Mouse (Mus musculus) hindbrain, postnatal 0 days (tissue): ENCODE results near the gene Gm20708. TPM values are rescaled to one million over a fixed set of nuclear protein-coding genes. Genes with fewer than 3 reads are reported as not detected.
"Not testable (repeated sequence)": the region's sequence is repeated elsewhere in the genome, so short reads cannot be mapped to it uniquely, and the experiment has no call there.

Source experiments
- ATAC-seq: fragments of 200-750 bp; cut with Nextera tagmentation; 2 replicates; pipeline ENCODE4 v1.8.0; 2017; ENCODE audit warnings: mild to moderate bottlenecking, moderate TSS enrichment, moderate library complexity
- DNase-seq: peaks from one replicate; pipeline ENCODE4 v3.0.0-alpha.2; 2015; ENCODE audit warnings: low spot score
- H3K27ac ChIP-seq: fragments of 300-500 bp; sonication (generic); 2 replicates; pipeline ENCODE4 v1.5.1; 2014; ENCODE audit warnings: mild to moderate bottlenecking
- H3K27me3 ChIP-seq: fragments of 300-500 bp; sonication (generic); 2 replicates; pipeline ENCODE4 v1.6.1; 2014; ENCODE audit warnings: low read length, mixed read lengths; ENCODE audit not compliant: insufficient read depth
- H3K36me3 ChIP-seq: fragments of 300-500 bp; sonication (generic); 2 replicates; pipeline ENCODE4 v1.6.1; 2014; ENCODE audit warnings: low read length, mixed read lengths; ENCODE audit not compliant: insufficient read depth
- H3K4me1 ChIP-seq: fragments of 300-500 bp; sonication (generic); 2 replicates; pipeline ENCODE4 v1.6.1; 2014; ENCODE audit warnings: antibody characterized with exemption, low read length, mixed read lengths; ENCODE audit not compliant: insufficient read depth
- H3K4me2 ChIP-seq: fragments of 300-500 bp; sonication (generic); 2 replicates; pipeline ENCODE4 v1.6.1; 2014; ENCODE audit warnings: low read depth, mild to moderate bottlenecking, low read length, moderate library complexity, mixed read lengths
- H3K4me3 ChIP-seq: fragments of 300-500 bp; sonication (generic); 2 replicates; pipeline ENCODE4 v1.5.1; 2014; ENCODE audit warnings: low read length
- H3K9ac ChIP-seq: fragments of 300-500 bp; sonication (generic); replicated peaks from 2 replicates; pipeline ENCODE4 v1.6.1; 2014; ENCODE audit warnings: mild to moderate bottlenecking, low read length, moderate library complexity, mixed read lengths
- H3K9me3 ChIP-seq: fragments of 300-500 bp; sonication (generic); 2 replicates; pipeline ENCODE4 v1.6.1; 2016; ENCODE audit warnings: low read length, mixed read lengths
- CTCF ChIP-seq: IDR thresholded peaks from 2 replicates; pipeline ENCODE4 v1.5.1; 2016; ENCODE audit warnings: antibody characterized with exemption, control low read depth, low read depth
- WGBS: fragments of 180-500 bp; shearing (Covaris S2); extraction: QIAGEN DNeasy Blood & Tissue Kit; methylation state at CpG from one replicate; pipeline ENCODE4 v1.1.7; 2014; 5-methylcytosine and 5-hydroxymethylcytosine counted together
- polyA plus RNA-seq: library from polyadenylated mRNA; unstranded; fragments of >200 nt; fragmentation: Nextera tagmentation; extraction: Ambion mirVana; gene quantifications from 2 replicates; pipeline ENCODE4 v1.2.1, GENCODE M21; 2015
- total RNA-seq: library from RNA; depleted of rRNA; stranded (reverse); fragments of >200 nt; gene quantifications from 2 replicates; pipeline ENCODE4 v1.2.3, GENCODE M21; 2014

The Gm20708 gene
- total and polyA plus RNA-seq, 2 experiments from 2014 or later, result 1.4 TPM; not detected in 1

GRCm38 (mm10) chr11:117829671-117830215 is 20.3 kb downstream of the Gm20708 start:
- H3K4me1 ChIP-seq, result peaks cover 11% of the 10 kb centered on the region
- H3K9me3 ChIP-seq, result no peaks in the 10 kb centered on the region
- H3K4me3 ChIP-seq, result no peak overlapping the region
- 60% methylated on average over 2 of the region's 2 CpGs for WGBS
- no peak overlapping the region for H3K9ac ChIP-seq
- no peaks in the 10 kb centered on the region for H3K27me3 ChIP-seq
- no peak overlapping the region for H3K4me2 ChIP-seq
- H3K36me3 ChIP-seq, result no peaks in the 10 kb centered on the region
- DNase-seq (no peak), ATAC-seq (no peak)
- H3K27ac ChIP-seq, result peak overlapping the region; percentile 64
- TF ChIP-seq CTCF, result no peak

DNA sequence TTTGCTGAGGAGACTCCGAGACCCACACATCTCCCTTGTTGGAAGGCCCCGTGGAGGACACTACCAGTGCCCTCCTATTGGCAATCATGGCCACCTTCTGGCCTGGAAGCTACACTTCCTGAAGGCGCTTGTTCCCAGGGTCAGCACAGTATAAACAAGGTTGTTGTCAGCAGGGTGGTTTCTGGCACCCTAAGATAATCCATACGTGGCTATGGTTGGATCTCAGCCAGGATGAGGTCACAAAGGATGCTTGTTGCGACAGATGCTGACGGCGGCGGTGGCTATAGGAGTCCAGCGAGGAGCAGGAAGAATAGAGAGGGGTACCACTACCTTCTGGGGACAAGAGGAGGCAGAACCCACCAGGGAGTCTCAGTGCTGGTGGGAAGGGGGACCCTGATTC is 20.9 kb downstream of the Gm20708 start:
- Histone ChIP-seq H3K9ac (no peak overlapping the region), H3K27me3 (no peaks in the 10 kb centered on the region), H3K9me3 (no peaks in the 10 kb centered on the region), H3K4me1 (peaks cover 11% of the 10 kb centered on the region), H3K27ac (no peak overlapping the region), H3K36me3 (no peaks in the 10 kb centered on the region), H3K4me2 (no peak overlapping the region), H3K4me3 (no peak overlapping the region)
- 59% methylated on average over 9 of the region's 9 CpGs for WGBS
- TF ChIP-seq CTCF, result no peak
- DNase-seq (no peak), ATAC-seq (no peak)

- peak overlapping the region; percentile 21 for H3K4me3 ChIP-seq
- H3K27ac ChIP-seq, result 0 out of 2 replicates have a peak overlapping the region, but pooled peaks have one; percentile 22
- WGBS, result 17% methylated on average over 28 of the region's 28 CpGs
- ATAC-seq, result peak; percentile 78
- H3K9ac ChIP-seq, result peak overlapping the region; percentile 34; the same call in 1 of the 2 replicates
- TF ChIP-seq CTCF, result peak; percentile 79
- peaks cover 7% of the 10 kb centered on the region; the same call in 1 of the 2 replicates for H3K4me1 ChIP-seq
- H3K9me3 ChIP-seq, result no peaks in the 10 kb centered on the region
- peak overlapping the region; percentile 45 for H3K4me2 ChIP-seq
- H3K27me3 ChIP-seq, result no peaks in the 10 kb centered on the region
- DNase-seq, result peak; percentile 79
- no peaks in the 10 kb centered on the region for H3K36me3 ChIP-seq
Measured at GRCm38 (mm10) chr11:117832086-117832969, 22.9 kb downstream of the Gm20708 start.

GRCm38 (mm10) chr11:117833509-117833908 is 24.0 kb downstream of the Gm20708 start:
- 94% methylated on average over 4 of the region's 6 CpGs for WGBS
- not testable (repeated sequence) for H3K4me2 ChIP-seq, ATAC-seq, H3K9me3 ChIP-seq, H3K4me3 ChIP-seq, H3K36me3 ChIP-seq, DNase-seq, H3K27me3 ChIP-seq, H3K9ac ChIP-seq, H3K27ac ChIP-seq, H3K4me1 ChIP-seq

GRCm38 (mm10) chr11:117834086-117834485 is 24.6 kb downstream of the Gm20708 start:
- no peak overlapping the region for H3K27ac ChIP-seq
- DNase-seq, result no peak
- ATAC-seq, result no peak
- peaks cover 3% of the 10 kb centered on the region; the same call in 1 of the 2 replicates for H3K4me1 ChIP-seq
- no peak overlapping the region for H3K4me2 ChIP-seq
- 92% methylated on average over 8 of the region's 8 CpGs for WGBS
- no peaks in the 10 kb centered on the region for H3K27me3 ChIP-seq
- TF ChIP-seq CTCF, result no peak
- H3K9ac ChIP-seq, result no peak overlapping the region
- H3K36me3 ChIP-seq, result no peaks in the 10 kb centered on the region
- no peak overlapping the region for H3K4me3 ChIP-seq
- H3K9me3 ChIP-seq, result no peaks in the 10 kb centered on the region

DNA sequence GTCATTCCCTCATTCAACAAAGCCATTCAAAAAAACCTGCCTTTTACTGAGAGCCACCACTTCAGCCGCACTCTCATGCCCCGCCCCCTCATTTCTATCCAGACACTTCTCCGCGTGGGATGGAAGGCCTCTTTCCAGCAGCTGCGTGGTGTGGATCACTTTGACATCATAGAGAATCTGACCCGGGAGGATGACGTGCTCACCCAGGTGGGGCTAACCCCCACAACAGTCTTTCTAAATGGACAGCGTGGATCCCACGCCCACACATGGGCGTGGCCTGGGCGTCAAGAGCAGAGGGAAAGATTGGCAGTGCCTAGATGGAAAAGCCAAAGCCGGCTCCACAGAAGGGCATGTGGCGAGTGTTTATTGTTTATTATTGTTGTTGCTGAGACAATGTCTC is 26.8 kb downstream of the Gm20708 start:
- Histone ChIP-seq H3K9ac (no peak overlapping the region), H3K4me3 (no peak overlapping the region)

More for the DNA sequence above, 26.8 kb downstream of the Gm20708 start:
- H3K4me1 ChIP-seq, result no peaks in the 10 kb centered on the region
- DNase-seq, result peak; percentile 39
- H3K27me3 ChIP-seq, result no peaks in the 10 kb centered on the region
- no peaks in the 10 kb centered on the region for H3K9me3 ChIP-seq
- H3K4me2 ChIP-seq, result peak overlapping the region; percentile 39
- no peak for TF ChIP-seq CTCF
- WGBS, result 25% methylated on average over 13 of the region's 13 CpGs
- peak; percentile 46; the same call in 1 of the 2 replicates for ATAC-seq
- H3K36me3 ChIP-seq, result no peaks in the 10 kb centered on the region
- H3K27ac ChIP-seq, result no peak overlapping the region
